Mouse (Mus musculus): ENCODE data around the gene Faf1. TPM values are rescaled to one million over a fixed set of nuclear protein-coding genes. Genes with fewer than 3 reads are reported as not detected.
"Not testable (repeated sequence)": the region's sequence is repeated elsewhere in the genome, so short reads cannot be mapped to it uniquely, and the experiment has no call there.

Gene Faf1
- polyA plus RNA-seq, 1 experiment from 2014 or later, result 23.0 TPM

DNA sequence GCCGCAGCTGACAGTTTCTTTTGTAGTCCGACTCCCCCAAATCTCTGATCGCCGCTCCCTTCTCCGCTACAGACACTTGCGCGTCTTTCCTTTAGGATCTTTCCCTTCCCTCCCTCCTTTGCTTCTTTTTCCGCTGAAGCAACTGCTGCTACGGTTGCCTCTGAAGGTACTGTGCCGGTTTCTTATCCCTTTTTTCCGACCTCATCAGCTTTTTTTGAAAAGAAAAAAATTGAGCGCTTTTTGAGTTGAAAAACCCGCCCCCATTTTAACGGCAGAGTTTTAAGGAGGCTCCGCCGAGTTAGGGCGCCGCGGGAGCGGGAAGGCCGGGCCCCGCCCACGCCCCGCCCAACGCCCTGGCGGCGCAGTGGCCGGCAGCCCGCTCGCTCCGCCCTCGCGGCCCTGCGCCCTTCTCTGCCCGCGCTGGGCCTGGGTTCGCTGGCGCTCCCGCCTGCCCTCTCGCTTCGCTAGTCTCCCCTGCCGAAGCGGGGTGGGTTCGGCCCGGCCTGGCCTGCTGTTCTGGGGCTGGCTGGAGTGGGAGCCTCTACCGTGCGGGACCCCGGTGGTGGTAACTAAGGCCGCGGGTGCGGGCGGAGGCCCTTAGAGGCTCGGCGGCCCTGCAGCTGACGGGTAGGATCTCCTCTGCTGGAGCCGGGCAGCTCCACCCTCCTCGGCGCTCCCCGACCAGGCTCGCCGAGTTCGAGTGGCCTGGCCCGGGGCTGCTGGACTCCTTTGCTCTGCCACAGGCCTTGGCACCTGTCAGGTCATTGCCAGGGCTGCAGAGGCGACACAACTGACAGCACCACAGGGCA, 9.7 kb upstream of the Faf1 start, which contains the start of gene Cdkn2c:
Gene Cdkn2c (minus strand): TSS at position 729 of the 809 bp plus-strand sequence.
- ATAC-seq (ENCODE audit: insufficient number of reproducible peaks, low FRiP score, low TSS enrichment, low read depth), result peak; percentile 94
- H3K4me1 ChIP-seq, result peaks cover 13% of the 10 kb centered on the region; the same call in 1 of the 2 replicates
- peak within 1 kb of the TSS; percentile 84 for H3K9ac ChIP-seq
- no peaks in the 10 kb centered on the region for H3K9me3 ChIP-seq
- peak within 1 kb of the TSS; percentile 78 for H3K4me3 ChIP-seq
- H3K36me3 ChIP-seq, result no peaks in the 10 kb centered on the region
- WGBS, result under 1% methylated on average over 63 of the region's 64 CpGs
- peaks cover 14% of the 10 kb centered on the region; the same call in 1 of the 2 replicates for H3K27me3 ChIP-seq
- peak within 1 kb of the TSS; percentile 95 for H3K4me2 ChIP-seq
- peak within 1 kb of the TSS; percentile 96 for H3K27ac ChIP-seq

DNA sequence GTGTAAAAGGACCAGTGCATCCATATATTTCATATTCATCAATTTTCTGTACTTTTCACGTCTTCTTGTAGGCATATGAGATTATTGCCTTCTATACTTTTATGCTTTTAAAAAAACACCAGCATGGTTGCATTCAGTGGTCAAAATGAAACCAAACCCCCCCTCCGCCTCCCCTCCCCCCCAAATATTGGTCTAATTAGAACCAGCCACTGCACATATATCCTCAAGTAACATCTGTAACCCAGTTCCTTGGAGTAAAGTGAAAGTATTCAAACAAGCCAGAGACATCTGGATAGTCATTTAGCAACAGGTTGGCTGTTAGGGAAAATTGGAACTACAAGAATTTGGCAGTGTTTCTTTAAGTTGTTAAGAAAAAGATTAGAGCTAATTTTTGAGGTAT, 8.9 kb upstream of the Faf1 start:
- peaks cover 13% of the 10 kb centered on the region; the same call in 1 of the 2 replicates for H3K4me1 ChIP-seq
- no peak for ATAC-seq (ENCODE audit: insufficient number of reproducible peaks, low FRiP score, low TSS enrichment, low read depth)
- H3K27ac ChIP-seq, result no peak overlapping the region
- H3K9me3 ChIP-seq, result no peaks in the 10 kb centered on the region
- H3K27me3 ChIP-seq, result peaks cover 8% of the 10 kb centered on the region; the same call in 1 of the 2 replicates
- peak overlapping the region; percentile 78 for H3K4me3 ChIP-seq
- WGBS, result 27% methylated on average over 2 of the region's 2 CpGs
- peak overlapping the region; percentile 84; the same call in 1 of the 2 replicates for H3K9ac ChIP-seq
- no peaks in the 10 kb centered on the region for H3K36me3 ChIP-seq
- peak overlapping the region; percentile 95 for H3K4me2 ChIP-seq

DNA sequence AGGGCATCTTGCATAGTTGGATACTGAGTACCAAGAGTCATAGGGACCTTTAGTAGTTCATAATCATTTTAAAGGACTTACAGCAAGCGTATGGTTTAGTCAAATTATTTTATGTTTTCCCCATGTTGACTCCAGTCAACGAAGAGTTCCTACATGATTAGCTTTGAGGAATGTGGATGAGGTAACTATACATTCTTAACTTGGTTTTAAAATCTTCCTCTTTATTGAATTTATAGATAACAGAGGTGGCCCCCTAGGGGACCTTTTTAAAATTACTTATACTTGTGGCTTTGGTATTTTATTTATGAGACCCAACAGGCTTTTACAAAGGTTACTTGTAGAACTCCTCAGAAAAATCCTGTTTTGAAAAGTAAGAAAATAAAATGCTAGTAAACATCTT, 6.2 kb upstream of the Faf1 start:
- Histone ChIP-seq H3K9ac (no peak overlapping the region), H3K4me1 (0 out of 2 replicates have a peak, but pooled peaks cover 5% of the 10 kb centered on the region), H3K27ac (no peak overlapping the region), H3K4me3 (no peak overlapping the region), H3K4me2 (no peak overlapping the region), H3K36me3 (no peaks in the 10 kb centered on the region), H3K27me3 (no peaks in the 10 kb centered on the region), H3K9me3 (no peaks in the 10 kb centered on the region)
- no peak for ATAC-seq (ENCODE audit: insufficient number of reproducible peaks, low FRiP score, low TSS enrichment, low read depth)
- WGBS, result 56% methylated on average over 2 of the region's 2 CpGs

DNA sequence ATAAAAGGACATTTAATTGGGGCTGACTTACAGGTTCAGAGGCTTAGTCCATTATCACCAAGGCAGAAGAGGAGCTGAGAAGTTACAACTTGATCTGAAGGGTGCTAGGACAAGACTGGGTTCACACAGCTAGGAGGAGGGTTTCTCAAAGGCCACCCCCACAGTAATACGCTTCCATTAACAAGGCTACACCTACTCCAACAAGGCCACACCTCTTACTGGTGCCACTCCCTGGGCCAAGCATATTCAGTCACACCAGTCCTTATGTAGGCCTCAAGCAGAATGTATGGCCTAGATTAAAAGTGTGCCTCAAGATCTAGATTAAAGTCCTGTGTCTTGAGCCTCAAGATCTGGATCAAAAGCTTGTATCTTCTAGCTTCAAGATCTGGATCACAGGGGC, 4.4 kb upstream of the Faf1 start:
- H3K9ac ChIP-seq, result no peak overlapping the region
- no peaks in the 10 kb centered on the region for H3K36me3 ChIP-seq
- H3K27ac ChIP-seq, result no peak overlapping the region
- no peaks in the 10 kb centered on the region for H3K9me3 ChIP-seq
- no peak overlapping the region for H3K4me3 ChIP-seq
- WGBS, result 62% methylated on average over 1 of the region's 1 CpGs
- H3K4me1 ChIP-seq, result no peaks in the 10 kb centered on the region
- H3K4me2 ChIP-seq, result no peak overlapping the region
- no peaks in the 10 kb centered on the region for H3K27me3 ChIP-seq
- ATAC-seq (ENCODE audit: insufficient number of reproducible peaks, low FRiP score, low TSS enrichment, low read depth), result no peak

DNA sequence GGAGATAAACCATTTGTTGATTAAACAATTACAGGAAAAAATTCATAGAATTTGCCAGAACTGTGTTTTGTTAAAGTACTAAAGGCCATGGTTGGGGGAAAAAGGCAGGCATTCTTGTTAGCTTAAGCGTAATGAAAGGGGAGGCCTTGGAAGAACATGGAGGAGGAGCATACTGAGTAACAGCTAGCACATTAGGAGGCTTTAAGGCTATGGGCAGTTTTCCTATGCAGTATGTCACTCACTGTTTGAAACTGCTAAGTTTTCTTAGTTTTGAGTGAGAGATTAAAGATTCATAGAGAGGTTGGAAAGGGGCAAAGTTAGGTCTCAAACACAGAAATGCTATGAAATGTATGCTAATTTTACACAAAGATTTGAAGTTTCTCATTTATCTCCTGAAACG, 2.3 kb upstream of the Faf1 start:
- no peak overlapping the region for H3K4me2 ChIP-seq
- no peak overlapping the region for H3K9ac ChIP-seq
- WGBS, result 74% methylated on average over 2 of the region's 2 CpGs

DNA sequence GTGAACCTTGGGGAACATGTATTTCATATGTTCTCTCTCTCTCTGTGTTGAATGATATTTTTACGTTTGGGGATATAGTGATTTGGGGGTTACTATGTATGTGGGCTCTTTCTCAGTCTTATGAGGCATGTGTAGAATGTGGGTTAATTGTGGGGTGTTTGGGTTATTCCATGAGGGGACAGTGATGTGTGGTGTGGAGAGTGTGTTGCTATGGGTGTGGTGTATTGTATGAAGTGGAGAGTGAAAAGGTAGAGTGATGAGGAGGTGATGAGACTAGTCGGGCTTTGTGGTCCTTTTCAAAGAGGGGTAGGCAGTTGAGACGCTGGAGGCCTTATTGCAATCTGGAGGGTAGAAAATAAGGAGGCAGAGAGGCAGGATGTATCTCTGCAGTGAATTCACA, 833 bp downstream of the Faf1 start:
- no peaks in the 10 kb centered on the region for H3K9me3 ChIP-seq
- ATAC-seq (ENCODE audit: insufficient number of reproducible peaks, low FRiP score, low TSS enrichment, low read depth), result no peak
- no peaks in the 10 kb centered on the region for H3K36me3 ChIP-seq
- peak overlapping the region; percentile 87 for H3K4me3 ChIP-seq
- H3K9ac ChIP-seq, result peak overlapping the region; percentile 85
- WGBS, result 1% methylated on average over 3 of the region's 3 CpGs
- no peaks in the 10 kb centered on the region for H3K27me3 ChIP-seq
- H3K27ac ChIP-seq, result peak overlapping the region; percentile 95
- peaks cover 5% of the 10 kb centered on the region; the same call in 1 of the 2 replicates for H3K4me1 ChIP-seq
- H3K4me2 ChIP-seq, result peak overlapping the region; percentile 55

More for the DNA sequence above, 2.3 kb upstream of the Faf1 start:
- ATAC-seq (ENCODE audit: insufficient number of reproducible peaks, low FRiP score, low TSS enrichment, low read depth), result no peak
- Histone ChIP-seq H3K36me3 (no peaks in the 10 kb centered on the region), H3K27ac (no peak overlapping the region), H3K9me3 (no peaks in the 10 kb centered on the region), H3K4me3 (no peak overlapping the region), H3K27me3 (no peaks in the 10 kb centered on the region), H3K4me1 (peaks cover 5% of the 10 kb centered on the region; the same call in 1 of the 2 replicates)

DNA sequence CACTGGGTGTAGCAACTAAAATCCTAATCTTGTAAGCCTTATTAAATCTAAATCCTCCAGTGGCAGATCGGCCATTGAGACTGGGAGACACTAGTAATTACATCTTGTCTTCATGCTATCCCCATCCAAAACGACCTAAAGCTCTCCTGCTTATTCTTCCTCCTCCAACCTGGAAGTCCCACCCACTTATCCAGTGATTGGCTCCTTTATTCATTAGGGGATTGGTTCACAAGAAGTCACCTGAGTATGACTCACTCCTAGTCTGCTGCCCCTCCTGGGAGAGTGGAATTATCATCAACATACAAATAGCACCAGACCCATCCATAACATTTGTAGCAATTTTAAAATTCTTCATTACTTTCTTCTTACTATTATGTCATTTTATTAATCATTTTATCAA, 7.2 kb downstream of the Faf1 start:
- no peaks in the 10 kb centered on the region for H3K27me3 ChIP-seq

DNA sequence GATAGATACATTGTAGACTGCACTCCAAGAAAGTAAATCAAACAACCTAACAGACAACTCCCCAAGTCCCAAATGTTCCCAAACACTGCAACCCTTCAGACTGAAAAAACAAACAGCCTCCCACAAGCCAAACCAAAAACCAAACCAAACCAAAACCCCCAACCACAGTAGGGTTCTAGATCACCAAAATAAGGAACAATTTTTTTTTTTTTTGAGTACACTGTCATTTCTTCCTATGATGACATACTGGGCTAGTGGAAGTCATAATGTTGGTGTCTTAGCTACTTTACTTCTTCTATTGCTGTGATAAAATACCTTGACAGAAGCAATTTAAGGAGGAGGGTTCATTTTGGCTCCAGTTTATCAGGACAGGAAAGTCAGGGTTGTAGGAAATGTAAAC, 16.3 kb downstream of the Faf1 start:
- Histone ChIP-seq H3K4me2 (no peak overlapping the region), H3K9me3 (no peaks in the 10 kb centered on the region; the same call in 1 of the 2 replicates), H3K27me3 (no peaks in the 10 kb centered on the region)

More for the DNA sequence above, 7.2 kb downstream of the Faf1 start:
- Histone ChIP-seq H3K4me3 (no peak overlapping the region), H3K9me3 (no peaks in the 10 kb centered on the region), H3K4me2 (no peak overlapping the region), H3K4me1 (no peaks in the 10 kb centered on the region), H3K36me3 (peaks cover 3% of the 10 kb centered on the region; the same call in 1 of the 2 replicates), H3K9ac (no peak overlapping the region), H3K27ac (no peak overlapping the region)
- 58% methylated on average over 2 of the region's 2 CpGs for WGBS
- no peak for ATAC-seq (ENCODE audit: insufficient number of reproducible peaks, low FRiP score, low TSS enrichment, low read depth)

DNA sequence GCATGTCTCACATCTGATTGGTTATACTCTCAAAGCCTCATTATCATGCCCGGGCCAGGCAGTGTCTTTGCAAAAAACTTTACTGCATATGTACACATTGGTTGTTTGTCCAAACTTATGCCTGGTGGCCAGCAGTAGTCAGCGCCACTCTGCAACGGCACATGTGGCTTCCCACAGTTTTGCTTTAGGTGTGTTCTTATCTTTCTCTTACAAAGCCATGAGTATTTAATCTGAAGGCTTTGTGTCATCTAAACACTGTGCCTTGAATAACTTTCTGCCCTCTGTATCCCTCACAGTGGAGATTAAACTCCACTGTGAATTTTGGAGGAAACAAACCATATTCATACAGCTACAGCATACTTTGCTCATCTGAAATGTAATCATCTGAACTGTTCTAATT, 24.3 kb downstream of the Faf1 start:
- not testable (repeated sequence) for H3K4me3 ChIP-seq; H3K27me3 ChIP-seq; H3K27ac ChIP-seq; H3K4me2 ChIP-seq; ATAC-seq (ENCODE audit: insufficient number of reproducible peaks, low FRiP score, low TSS enrichment, low read depth); H3K4me1 ChIP-seq; H3K36me3 ChIP-seq; H3K9me3 ChIP-seq; H3K9ac ChIP-seq
- 98% methylated on average over 3 of the region's 3 CpGs for WGBS

More for the DNA sequence above, 16.3 kb downstream of the Faf1 start:
- H3K36me3 ChIP-seq, result peaks cover 7% of the 10 kb centered on the region; the same call in 1 of the 2 replicates
- no peak overlapping the region for H3K4me3 ChIP-seq
- no peak overlapping the region for H3K9ac ChIP-seq
- ATAC-seq (ENCODE audit: insufficient number of reproducible peaks, low FRiP score, low TSS enrichment, low read depth), result no peak
- no peaks in the 10 kb centered on the region for H3K4me1 ChIP-seq
- H3K27ac ChIP-seq, result no peak overlapping the region

DNA sequence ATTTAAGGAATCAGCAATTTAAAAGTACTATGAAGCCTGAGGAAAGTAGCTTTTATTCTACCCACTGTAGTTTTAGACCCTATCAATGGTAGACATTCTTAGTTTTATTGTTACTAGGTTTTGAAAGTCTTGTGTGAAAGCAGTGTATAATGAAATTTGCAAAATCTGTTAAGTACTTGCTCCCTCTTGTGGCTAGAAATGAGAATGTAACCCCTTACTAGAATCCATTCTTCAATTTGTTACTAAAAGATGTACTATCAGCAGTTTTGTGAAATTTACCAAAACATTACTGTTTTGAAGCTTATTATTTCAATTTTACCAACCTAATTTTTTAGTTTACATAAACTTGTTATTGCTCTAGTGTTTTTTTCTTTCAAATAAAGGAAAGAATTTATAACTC, 27.2 kb downstream of the Faf1 start:
- Histone ChIP-seq H3K4me3 (no peak overlapping the region), H3K36me3 (no peaks in the 10 kb centered on the region), H3K9ac (no peak overlapping the region), H3K4me2 (no peak overlapping the region), H3K4me1 (no peaks in the 10 kb centered on the region), H3K9me3 (no peaks in the 10 kb centered on the region), H3K27ac (no peak overlapping the region), H3K27me3 (no peaks in the 10 kb centered on the region)
- ATAC-seq (ENCODE audit: insufficient number of reproducible peaks, low FRiP score, low TSS enrichment, low read depth), result no peak

DNA sequence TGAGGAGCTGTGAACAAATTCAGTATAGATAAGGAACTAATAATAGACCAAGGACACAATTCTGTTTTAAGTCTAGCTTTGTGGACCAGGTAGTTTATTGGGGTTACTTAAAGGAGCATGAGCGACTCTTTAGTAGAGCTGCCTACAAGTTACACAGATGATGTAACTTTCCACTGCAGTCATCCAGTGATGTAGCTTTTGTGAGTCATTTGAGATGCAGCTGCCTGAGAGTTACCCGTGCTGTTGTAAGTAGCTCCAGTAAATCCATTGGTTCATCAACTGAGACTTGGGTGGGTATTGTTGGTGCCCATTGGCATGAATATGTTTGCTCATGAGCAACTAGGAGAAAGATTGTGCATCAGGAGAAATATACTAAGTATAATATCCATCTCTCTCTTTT, 29.0 kb downstream of the Faf1 start:
- Histone ChIP-seq H3K4me3 (no peak overlapping the region), H3K4me1 (no peaks in the 10 kb centered on the region), H3K9me3 (no peaks in the 10 kb centered on the region), H3K27me3 (no peaks in the 10 kb centered on the region), H3K27ac (no peak overlapping the region), H3K4me2 (no peak overlapping the region), H3K9ac (no peak overlapping the region), H3K36me3 (no peaks in the 10 kb centered on the region)
- no peak for ATAC-seq (ENCODE audit: insufficient number of reproducible peaks, low FRiP score, low TSS enrichment, low read depth)
- WGBS, result 81% methylated on average over 2 of the region's 2 CpGs

DNA sequence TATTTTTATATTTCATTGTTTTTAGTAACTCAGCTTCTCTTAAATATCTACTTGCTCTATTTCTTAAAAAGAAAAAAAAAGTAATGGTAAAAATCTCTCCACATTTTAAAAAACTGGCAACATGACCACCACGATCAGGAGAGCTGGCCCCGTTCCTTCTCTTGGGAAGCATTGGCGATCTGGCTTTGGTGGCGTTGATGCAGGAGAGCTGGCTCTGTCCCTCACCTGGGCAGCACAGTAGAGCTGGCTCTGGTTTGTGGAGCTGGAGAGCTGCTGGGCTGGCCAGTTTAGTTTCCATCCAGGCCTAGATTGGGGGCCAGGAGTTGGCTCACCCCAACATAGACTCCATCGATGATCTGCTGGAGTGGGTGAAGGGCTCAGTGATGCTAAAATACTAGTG, 42.9 kb downstream of the Faf1 start:
- ATAC-seq (ENCODE audit: insufficient number of reproducible peaks, low FRiP score, low TSS enrichment, low read depth), result no peak
- Histone ChIP-seq H3K4me3 (no peak overlapping the region), H3K9me3 (no peaks in the 10 kb centered on the region), H3K36me3 (no peaks in the 10 kb centered on the region), H3K4me2 (no peak overlapping the region), H3K27me3 (no peaks in the 10 kb centered on the region), H3K27ac (no peak overlapping the region), H3K9ac (no peak overlapping the region), H3K4me1 (no peaks in the 10 kb centered on the region)
- 94% methylated on average over 5 of the region's 5 CpGs for WGBS
